Mouse (Mus musculus): ENCODE measurements around the gene Klhdc8a.

GRCm38 (mm10) chr1:132271237-132271636, 27.2 kb upstream of the Klhdc8a start:
- TF ChIP-seq POLR2A (IDR thresholded peaks at IDR 0.05; ENCODE audit: low read depth, low read length), result no peak
- TF ChIP-seq CTCF (IDR thresholded peaks at IDR 0.05; ENCODE audit: borderline replicate concordance, insufficient read depth, low read length), result no peak

Data from embryonic fibroblast, embryonic 13.5 days (primary cell).